Mouse (Mus musculus) kidney, adult 18-20 months (tissue): Measurements from ENCODE around the gene Rhoa.
A peak's percentile ranks its signal among the peaks of the same experiment; 100 is the strongest.
"Not testable (repeated sequence)": the region's sequence is repeated elsewhere in the genome, so short reads cannot be mapped to it uniquely, and the experiment has no call there.

Experiments
- DNase-seq: peaks from one replicate; pipeline ENCODE4 v3.0.0; 2021

Rhoa gene

DNA sequence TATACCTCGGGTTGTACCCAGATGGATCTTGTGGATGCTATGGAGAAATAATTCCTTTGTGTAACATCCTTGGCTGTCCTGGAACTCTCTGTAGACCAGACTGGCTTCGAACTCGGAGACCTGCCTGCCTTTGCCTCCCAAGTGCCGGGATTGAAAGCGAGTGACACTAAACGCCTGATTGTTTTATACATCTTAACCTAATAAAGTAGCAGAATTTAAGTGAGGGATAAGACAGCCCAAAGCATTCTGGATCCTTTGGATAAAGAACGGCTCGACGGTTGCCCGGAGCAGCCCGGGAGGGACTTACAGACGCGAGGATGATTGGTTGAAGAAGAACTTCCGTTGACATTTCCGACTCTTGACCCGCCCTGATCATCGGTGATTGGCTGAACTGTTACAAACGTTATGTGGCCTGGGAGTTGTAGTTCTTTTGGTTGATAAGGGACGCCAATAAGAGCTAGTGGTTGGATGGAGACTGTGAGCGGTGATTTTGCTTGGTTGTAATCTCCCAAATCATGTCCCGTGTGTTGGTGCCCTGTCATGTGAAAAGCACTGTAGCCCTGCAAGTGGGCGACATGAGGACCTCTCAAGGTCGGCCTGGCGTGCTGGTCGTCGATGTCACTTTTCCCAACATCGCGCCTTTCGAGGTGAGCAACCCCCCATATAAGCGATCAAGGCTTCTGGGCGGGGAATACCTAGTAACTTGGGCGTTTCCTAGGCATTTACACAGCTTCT is 15.7 kb upstream of the Rhoa start, which contains the start of gene Nicn1:
Gene Nicn1 (plus strand): TSS at position 414 of the 735 bp plus-strand sequence.
- DNase-seq = peak; percentile 89

DNA sequence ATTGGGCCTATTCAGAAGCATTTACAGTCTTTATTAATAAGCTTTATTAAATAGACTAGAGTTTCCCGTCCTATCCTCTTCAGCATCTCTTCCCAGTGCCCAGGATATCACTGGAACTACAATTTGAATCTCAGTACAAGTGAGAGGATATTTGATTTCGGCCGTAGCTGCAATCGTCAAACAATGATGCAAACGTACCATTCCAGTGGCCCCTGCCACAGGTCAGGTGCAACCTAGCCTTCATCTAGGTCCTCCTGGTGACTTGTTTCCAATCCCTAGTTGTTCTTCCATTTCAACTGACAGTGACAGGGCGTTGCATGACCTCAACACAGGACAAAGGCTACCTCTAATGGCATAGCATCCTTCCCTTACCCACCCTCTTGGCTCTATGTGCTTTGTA is 15.2 kb upstream of the Rhoa start:
- DNase-seq = no peak

DNA sequence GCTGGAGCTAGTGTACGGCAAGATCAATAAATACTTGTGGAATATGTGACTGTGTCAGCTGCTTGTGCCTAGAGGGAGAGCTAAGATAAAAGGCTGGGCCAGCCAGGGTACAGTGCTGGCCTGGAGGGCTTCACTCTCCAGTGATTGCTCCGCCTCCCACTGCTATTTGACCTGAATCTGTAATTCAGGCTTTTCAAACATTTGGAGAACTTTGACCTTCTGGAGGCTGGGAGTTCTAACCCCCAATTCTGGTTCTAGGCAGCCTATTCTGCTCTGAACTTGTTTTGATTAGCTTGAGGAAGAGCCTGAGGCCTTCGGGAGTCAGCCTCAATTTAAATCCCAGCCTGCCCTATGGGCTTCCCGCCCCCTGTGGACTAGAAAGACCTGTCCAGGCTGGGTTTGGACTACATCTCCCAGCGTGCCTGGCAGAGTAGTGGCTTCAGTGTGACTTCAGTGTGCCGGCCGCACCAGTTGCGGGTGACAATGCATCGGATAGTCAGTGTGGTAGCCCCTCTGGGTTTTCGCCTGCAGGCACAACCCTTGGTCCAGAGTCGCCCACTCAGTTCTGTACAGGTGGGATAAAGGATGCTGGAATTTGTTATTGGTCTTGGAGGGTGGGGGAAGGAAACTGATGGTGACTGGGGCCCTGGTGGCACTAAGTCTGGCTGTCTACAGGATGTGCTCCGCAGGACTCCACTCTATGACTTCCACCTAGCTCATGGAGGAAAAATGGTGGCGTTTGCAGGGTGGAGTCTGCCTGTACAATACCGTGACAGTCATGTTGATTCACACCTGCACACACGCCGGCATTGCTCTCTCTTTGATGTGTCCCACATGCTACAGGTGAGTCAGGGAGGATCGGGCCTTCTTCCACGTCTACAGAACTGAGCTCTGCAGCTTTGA is 9.2 kb upstream of the Rhoa start, which contains the start of gene Amt:
Gene Amt (plus strand): TSS at position 401 of the 903 bp plus-strand sequence.
- DNase-seq = peak; percentile 85

DNA sequence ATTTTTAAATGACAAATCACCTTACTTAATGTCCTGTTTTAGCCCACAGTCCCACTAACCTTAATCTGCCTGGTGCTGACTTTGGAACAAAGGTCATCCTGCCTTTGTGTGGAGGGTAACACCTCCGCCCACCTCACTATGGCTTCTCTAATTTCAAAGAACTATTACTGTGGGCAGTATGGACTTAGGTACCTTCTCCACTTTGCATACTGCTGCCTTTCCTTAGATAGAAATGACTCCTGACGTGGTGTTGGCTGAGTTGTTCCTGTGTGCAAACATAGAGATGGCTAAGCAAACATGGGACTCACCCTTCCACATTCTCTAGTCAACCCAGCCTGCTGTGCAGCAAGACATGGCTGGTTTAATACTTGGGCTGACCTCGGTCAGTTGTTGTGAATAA is 4.1 kb upstream of the Rhoa start:
- DNase-seq = no peak

DNA sequence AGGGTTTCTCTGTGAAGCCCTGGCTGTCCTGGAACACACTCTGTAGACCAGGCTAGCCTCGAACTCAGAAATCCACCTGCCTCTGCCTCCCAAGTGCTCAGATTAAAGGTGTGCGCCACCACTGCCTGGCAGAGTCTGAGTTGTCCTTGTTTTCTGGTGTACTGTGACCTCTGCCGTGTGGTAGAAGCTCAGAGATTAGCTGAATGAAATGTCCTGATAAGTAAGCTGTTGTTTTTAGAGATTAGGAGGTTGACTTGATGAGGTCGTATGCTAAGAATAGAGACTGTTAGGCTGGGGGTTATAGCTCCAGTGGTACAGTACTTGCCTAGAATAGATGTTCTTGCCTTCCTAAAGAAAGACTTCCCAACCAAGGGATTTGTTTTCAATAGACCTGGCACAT is 1.2 kb upstream of the Rhoa start:
- DNase-seq = no peak

DNA sequence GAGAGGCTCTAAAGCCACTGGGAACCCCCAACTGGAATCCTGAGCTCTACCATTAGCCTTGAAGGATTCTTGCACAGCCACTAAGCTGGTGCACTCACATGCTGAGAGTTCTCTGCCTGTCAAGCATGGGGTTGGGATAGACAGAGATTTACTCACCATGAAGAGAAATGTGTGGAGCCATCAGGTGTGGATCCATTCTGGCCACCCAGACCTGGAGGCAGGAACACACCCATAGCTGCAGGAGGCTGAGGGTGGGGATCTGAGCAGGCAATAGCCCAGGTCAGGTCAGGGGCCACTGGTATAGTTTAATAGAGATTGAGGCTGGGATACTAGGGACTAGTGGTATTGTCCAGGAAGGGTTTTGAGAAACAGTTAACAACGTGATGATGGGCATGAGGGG is 759 bp upstream of the Rhoa start:
- DNase-seq = no peak

DNA sequence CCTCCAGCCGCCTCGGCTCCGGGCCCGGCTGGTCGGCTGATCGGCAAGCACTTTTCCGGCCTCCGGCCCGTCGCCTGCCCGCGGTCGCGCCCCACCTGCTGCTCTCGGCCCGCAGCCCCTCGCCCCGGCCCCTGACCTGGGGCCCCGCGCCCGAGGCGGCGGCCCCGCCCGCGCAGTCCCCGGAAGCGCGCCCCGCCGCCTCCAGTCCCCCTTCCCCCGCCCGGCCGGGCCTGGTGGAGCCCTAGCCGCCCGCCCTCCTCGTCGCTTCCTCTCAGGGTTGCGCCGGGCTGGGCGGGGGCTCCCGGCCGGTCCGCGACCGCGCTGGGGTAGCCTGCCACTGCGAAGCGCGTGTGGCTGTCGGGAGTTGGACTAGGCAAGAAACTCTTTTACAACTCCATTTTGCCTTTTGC is 647 bp downstream of the Rhoa start:
- peak; percentile 84 for DNase-seq

DNA sequence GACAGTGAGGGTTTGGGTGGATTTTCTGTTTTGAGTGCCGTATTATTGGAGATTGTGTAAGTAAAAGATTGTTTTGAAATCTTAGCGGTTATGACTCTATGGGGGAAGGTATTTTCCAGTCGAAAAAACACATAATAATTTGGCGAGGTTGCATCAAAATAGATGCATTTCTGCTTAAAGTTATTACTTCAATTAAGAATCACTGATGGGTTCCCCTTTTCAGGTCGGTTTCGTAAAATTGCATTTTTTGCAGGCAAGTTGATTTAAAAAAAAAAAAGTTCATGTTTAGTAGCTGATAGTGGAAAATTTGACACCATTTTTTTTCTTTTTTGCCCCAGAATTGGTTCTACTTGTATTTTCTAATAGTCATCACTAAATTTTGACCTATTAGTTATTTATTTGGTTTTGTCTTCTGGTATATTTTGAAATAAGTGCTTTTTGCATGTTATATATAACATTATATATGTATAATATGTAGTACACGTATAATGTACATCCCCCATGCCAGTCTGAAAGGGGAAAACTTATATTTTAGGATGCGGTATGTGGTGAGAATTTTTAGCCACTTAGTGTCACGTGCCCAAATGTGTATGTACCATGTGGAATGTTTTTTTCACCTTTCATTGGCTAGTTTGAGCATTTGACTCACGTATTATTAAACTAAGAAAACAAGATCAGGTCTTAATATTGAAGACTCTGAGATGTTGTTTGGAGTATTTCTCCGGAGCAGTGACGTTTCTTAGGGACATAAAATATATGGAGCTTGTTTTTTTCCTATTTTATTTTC is 1.3 kb downstream of the Rhoa start:
- no peak for DNase-seq

DNA sequence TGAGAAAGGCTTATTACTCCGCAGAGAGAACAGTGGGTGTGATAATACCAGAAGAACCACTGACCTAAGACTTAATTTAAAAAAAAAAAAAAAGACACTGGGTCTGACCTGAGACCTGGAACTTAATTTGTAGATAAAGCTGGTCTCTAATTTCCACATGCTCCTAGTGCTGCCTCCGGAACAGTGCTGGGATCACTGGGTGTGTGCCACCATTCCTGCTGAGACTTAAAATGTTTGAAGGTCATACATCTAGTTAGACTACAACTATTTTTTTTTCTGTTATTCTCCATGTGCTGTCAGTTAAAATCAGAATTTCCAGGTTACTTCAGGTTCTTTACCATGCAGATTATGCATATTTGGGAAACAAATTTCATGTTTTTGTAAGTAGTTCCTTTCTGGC is 2.2 kb downstream of the Rhoa start:
- DNase-seq = no peak

DNA sequence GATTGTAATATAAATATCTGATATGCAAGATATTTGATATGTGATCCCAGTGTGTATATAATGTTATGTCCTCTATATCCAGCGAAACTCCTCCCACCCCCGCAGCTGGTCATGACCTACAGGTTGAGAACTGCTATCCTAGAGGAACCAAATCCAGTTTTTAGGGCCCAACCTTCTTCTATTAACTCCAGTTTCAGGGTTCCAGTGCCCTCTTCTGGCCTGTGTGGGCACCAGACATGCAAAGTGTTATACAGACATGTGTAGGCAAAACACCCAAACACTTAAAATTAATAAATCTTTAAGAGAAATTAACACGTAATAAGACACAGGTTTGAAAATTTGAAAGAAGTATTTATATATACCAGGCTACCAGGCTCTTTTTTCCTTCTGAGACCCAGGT is 11.6 kb downstream of the Rhoa start:
- no peak for DNase-seq

DNA sequence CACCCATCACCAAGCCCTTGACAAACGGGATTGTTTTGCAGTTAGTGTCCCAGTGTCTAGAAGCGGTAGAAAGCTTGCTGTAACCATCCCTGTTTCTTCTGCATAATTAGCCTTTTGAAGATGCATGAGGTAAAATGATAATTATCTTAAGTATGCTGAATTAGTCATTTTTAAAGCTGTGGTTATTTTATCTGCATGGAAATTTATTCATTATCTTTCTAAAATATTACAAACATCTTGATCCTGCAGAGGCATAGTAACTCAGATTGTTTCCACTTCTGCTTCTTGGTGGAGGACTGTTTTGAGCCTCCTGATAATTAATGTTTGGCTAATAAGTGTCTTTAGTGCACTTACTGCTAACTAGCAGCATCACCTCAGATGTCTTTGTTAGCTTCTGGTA is 12.5 kb downstream of the Rhoa start:
- no peak for DNase-seq

DNA sequence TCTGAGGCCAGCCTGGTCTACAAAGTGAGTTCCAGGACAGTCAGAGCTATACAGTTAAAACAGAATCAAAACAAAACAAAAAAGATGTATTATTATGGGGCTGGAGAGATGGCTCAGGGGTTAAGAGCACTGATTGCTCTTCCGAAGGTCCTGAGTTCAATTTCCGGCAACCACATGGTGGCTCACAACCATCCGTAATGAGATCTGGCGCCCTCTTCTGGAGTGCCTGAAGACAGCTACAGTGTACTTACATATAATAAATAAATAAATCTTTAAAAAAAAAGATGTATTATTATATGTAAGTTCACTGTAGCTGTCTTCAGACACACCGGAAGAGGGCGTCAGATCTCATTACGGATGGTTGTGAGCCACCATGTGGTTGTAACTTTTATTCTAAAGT is 16.1 kb downstream of the Rhoa start:
- not testable (repeated sequence) for DNase-seq

DNA sequence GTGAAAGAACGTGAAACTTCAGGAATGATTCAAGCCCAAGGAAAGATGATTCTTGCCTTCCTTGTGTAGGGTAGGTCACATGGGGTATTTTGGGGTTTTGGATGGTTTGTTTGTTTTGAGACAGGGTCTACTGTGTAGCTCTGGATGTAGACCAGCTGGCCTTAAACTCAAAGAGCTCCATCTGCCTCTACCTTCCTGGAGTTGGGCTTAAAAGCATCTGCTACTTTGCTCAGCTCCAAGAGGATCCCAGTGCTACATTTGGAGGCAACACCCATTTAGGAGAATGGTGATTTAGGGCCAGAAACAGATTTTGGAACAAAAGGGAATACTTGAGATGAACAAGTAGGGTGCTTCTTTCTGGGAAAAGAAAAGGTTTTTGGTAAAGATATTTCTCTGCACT is 18.9 kb downstream of the Rhoa start:
- no peak for DNase-seq

DNA sequence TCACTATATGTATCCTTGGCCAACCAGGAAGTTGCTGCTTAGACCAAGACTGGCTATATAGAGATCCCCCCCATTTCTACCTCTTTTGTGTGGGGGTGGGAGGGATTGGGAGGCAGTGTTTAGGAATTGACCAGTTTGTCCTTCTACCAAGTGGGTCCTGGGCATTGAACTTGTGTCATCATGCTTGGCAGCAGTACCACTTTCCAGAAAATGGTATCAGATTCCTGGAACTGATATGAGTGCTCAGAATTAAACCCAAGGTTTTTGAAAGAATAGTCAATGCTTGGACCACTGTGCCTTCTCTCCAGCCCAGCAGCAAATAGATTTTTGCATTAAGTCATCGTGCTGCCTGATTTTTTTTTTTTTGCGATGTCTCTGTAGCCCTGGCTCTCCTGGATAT is 19.9 kb downstream of the Rhoa start:
- no peak for DNase-seq

DNA sequence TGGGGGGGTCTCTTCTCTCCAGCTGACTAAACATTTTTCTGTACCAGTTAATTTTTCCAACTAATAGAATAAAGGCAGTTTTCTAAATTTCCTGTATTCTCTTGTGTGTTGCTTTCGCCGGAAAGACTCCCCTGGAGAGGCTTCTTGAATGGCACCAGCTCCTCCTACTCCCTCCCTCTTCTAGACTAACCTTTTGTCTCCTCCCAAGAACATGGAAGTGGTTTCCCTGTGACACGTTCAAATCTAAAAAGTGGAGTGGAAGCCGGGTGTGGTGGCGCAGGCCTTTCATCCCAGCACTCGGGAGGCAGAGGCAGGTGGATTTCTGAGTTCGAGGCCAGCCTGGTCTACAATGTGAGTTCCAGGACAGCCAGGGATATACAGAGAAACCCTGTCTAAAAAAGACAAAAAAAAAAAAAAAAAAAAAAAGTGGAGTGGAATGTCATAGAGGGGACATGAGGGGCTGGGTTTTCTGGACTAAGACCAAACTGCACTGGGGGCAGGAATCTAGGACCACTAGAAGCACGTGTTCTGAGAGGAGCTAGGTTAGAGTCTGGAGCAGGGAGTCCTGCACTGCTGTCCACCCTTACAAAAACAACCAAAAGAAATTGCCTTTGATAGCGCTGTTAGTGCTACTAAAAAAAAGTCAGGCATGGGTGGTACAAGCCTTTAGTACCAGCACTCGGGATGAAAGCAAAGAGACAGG is 32.1 kb downstream of the Rhoa start:
- DNase-seq = no peak

DNA sequence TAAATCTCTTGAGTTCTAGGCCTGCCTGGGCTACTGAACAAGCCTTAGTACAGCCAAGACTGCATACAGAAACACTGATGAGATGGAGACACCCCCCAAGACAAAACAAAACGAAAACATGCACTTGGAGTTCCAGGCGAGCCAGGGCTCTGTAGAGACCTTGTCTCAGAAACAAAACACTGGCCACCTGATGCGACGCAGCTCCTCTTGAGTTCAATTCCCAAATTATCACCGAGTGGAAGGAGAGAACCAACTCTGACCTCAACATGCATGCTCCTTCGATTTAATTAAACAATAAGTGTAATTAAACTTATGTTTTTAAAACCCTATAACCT is 32.6 kb downstream of the Rhoa start:
- DNase-seq = no peak

DNA sequence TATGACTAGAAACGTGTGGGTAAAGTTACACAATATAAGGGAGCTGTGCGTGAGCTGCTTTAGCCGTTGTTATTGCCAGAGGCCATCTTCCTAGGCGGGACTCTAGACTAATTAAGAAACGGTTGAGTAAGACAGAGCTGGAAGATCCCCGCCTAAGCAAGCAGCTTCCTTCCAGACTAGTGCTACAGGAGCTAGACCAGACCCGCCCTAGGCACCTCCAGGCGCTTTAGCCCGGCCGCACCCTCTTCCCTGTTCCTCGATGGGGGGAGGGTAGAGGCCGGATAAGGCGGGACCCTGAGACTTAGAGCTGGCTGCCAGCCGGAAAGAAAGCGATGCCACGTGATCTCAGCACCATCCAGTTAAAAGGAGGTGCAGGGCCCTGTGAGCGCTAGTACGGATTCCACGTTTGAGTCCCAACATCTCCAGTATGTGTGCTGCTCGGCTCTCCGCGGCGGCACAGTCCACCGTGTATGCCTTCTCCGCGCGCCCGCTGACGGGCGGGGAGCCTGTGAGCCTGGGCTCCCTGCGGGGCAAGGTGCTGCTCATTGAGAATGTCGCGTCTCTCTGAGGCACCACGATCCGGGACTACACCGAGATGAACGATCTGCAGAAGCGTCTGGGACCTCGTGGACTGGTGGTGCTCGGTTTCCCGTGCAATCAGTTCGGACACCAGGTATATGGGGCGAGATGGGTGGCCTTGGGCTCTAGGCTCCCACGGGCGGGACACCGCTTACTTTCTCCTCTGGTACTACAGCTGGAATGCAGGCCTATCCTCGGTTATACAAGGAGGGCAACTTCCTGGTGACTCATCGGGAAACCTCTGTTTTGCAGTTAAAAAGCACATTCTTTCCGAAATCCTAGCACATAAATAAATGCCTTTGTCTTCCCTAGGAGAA is 33.2 kb downstream of the Rhoa start, which contains the start of gene Gpx1:
Gene Gpx1 (plus strand): TSS at position 18 of the 896 bp plus-strand sequence.
- peak; percentile 94 for DNase-seq

DNA sequence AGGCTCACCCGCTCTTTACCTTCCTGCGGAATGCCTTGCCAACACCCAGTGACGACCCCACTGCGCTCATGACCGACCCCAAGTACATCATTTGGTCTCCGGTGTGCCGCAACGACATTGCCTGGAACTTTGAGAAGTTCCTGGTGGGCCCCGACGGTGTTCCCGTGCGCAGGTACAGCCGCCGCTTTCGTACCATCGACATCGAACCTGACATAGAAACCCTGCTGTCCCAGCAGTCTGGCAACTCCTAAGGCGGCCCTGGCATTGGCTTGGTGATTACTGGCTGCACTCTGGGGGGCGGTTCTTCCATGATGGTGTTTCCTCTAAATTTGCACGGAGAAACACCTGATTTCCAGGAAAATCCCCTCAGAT is 33.9 kb downstream of the Rhoa start:
- DNase-seq = no peak

DNA sequence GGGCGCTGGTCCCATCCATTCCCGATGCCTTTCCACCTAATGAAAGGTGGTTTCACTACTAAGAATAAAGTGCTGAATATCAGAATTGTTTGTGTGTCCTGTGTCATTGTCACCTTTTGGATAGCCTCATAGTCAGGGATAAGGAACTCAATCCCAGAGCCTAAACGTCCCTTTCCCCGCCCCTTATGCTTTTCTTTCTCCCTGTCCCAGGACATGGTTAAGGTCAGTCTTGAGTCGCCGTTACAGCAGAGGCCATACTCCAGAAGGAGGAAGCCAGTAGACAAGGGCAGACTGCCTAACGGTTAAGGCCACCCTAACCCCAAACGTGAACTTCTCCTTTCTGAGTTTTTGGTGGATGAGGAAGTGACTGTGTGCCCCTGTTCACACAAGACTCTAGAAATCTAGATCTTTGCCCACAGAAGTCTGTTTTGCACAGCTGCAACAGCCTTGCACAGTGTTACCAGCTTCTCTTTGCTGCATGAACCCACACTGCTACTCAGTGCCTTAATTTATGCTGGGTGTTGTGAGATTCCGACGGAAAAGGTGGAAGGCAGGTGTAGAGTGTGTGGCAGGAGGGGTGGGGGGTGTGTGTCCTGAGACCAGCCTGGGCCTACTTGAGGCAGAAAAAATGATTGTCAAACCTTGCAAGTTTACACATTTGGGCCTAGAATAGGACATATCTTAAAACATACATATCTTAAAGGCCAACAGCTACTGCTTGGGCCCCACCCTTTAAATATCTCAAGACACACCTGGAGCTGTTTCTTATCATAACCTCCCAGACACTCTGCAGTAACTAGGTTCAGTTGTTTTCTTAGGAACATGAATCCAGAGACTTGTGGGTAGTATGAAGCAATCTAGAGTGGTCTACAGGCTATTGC is 34.6 kb downstream of the Rhoa start:
- DNase-seq = peak; percentile 46

DNA sequence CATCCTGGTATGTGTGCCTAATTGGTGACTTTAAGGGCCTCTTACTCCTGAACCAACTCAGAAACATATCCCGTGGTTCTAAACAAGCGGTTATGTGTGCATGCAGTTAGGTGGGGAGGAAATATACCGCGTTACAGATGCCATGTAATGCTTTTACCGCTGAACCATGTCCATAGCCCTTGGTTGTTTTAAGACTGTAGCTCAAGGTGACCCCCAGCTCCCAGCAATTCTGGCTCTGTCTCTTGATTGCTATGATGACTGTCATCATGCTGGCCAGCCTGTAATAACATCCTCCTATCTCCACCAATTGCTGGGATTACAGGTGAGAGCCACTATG is 35.2 kb downstream of the Rhoa start:
- DNase-seq = peak; percentile 25

DNA sequence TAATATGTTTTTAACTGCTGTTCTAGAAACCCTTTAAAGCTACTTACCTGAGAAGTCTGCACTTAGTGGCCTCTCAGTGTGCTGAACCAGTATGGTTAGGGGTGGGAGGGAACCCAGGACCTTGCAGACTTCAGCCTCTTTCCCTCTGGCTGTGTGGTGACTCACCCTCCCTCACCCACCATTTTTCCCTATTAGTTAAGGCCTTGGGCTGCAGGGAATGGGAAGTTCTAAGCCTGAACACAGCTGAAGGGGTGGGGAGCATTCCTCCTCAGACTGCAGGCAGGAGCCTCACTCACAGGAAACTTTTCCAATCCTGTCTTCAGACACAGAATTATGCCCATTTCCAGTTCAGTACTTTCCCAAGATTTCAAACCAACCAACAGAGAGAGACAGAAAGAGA is 35.9 kb downstream of the Rhoa start:
- peak; percentile 28 for DNase-seq
